Mouse (Mus musculus) limb, embryonic 15.5 days (tissue): ENCODE data around the gene Gm17364. TPM values are rescaled to one million over a fixed set of nuclear protein-coding genes. Genes with fewer than 3 reads are reported as not detected.

ENCODE experiments used
- ATAC-seq: fragments of 200-750 bp; cut with Nextera tagmentation; 2 replicates; pipeline ENCODE4 v1.8.0; 2017; ENCODE audit warnings: low read depth, moderate TSS enrichment; ENCODE audit not compliant: insufficient number of reproducible peaks, low FRiP score, low TSS enrichment
- H3K27ac ChIP-seq: fragments of 300-500 bp; sonication (generic); 2 replicates; pipeline ENCODE4 v1.5.1; 2015; ENCODE audit warnings: moderate library complexity, mild to moderate bottlenecking, inconsistent platforms
- H3K27me3 ChIP-seq: fragments of 300-500 bp; sonication (generic); 2 replicates; pipeline ENCODE4 v1.6.1; 2015; ENCODE audit warnings: inconsistent platforms
- H3K36me3 ChIP-seq: fragments of 300-500 bp; sonication (generic); 2 replicates; pipeline ENCODE4 v1.6.1; 2015; ENCODE audit warnings: inconsistent platforms
- H3K4me1 ChIP-seq: fragments of 300-500 bp; sonication (generic); 2 replicates; pipeline ENCODE4 v1.6.1; 2015; ENCODE audit warnings: inconsistent platforms
- H3K4me2 ChIP-seq: fragments of 300-500 bp; sonication (generic); 2 replicates; pipeline ENCODE4 v1.6.1; 2015; ENCODE audit warnings: mild to moderate bottlenecking, inconsistent platforms
- H3K4me3 ChIP-seq: fragments of 300-500 bp; sonication (generic); 2 replicates; pipeline ENCODE4 v1.5.1; 2015; ENCODE audit warnings: mild to moderate bottlenecking, inconsistent platforms
- H3K9ac ChIP-seq: fragments of 300-500 bp; sonication (generic); 2 replicates; pipeline ENCODE4 v1.6.1; 2015; ENCODE audit warnings: inconsistent platforms
- H3K9me3 ChIP-seq: fragments of 300-500 bp; sonication (generic); 2 replicates; pipeline ENCODE4 v1.6.1; 2016; ENCODE audit warnings: inconsistent platforms
- WGBS: fragments of 180-500 bp; shearing (Covaris S2); methylation state at CpG from one replicate; pipeline ENCODE4 v1.1.7; 2015; 5-methylcytosine and 5-hydroxymethylcytosine counted together
- polyA plus RNA-seq: library from polyadenylated mRNA; unstranded; fragments of >200 nt; fragmentation: Nextera tagmentation; extraction: Ambion mirVana; gene quantifications from 2 replicates; pipeline ENCODE4 v1.2.1, GENCODE M21; 2015

The Gm17364 gene
- polyA plus RNA-seq, 1 experiment from 2014 or later = not detected

- no peak overlapping the region for H3K4me3 ChIP-seq
- H3K27me3 ChIP-seq = no peaks in the 10 kb centered on the region
- no peaks in the 10 kb centered on the region for H3K4me1 ChIP-seq
- WGBS = 83% methylated on average over 7 of the region's 7 CpGs
- no peak for ATAC-seq
- no peak overlapping the region for H3K9ac ChIP-seq
- no peak overlapping the region for H3K27ac ChIP-seq
- no peaks in the 10 kb centered on the region for H3K36me3 ChIP-seq
- H3K9me3 ChIP-seq = no peaks in the 10 kb centered on the region
- H3K4me2 ChIP-seq = no peak overlapping the region
These were observed 40.5 kb downstream of the Gm17364 start for GRCm38 (mm10) chr13:41233241-41233640.

DNA sequence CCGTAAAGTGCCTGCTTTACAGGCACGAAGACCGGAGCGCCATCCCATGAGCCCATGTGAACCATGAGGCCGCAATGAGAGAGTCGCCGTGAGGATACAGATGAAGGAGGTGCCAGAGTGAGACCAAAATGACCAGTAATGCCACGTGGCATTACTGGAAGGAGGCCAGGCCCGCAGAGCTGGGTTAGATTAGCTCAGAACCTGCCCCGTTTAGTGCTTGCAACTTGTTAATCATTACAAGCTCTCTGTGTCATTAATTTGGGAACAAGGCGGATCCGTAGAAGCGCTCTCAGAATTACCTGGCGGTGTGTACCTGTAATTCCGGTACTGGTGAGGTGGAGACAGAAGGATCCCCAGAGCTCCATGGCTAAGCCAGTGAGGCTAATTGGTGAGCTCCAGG, 41.6 kb downstream of the Gm17364 start:
- WGBS = 89% methylated on average over 15 of the region's 15 CpGs
- Histone ChIP-seq H3K27me3 (no peaks in the 10 kb centered on the region), H3K4me2 (no peak overlapping the region), H3K9me3 (no peaks in the 10 kb centered on the region), H3K36me3 (no peaks in the 10 kb centered on the region), H3K27ac (no peak overlapping the region), H3K9ac (no peak overlapping the region), H3K4me1 (no peaks in the 10 kb centered on the region), H3K4me3 (no peak overlapping the region)
- ATAC-seq = no peak

- Histone ChIP-seq H3K27me3 (no peaks in the 10 kb centered on the region), H3K9me3 (no peaks in the 10 kb centered on the region), H3K27ac (no peak overlapping the region), H3K36me3 (no peaks in the 10 kb centered on the region), H3K4me3 (no peak overlapping the region), H3K4me1 (no peaks in the 10 kb centered on the region), H3K9ac (no peak overlapping the region), H3K4me2 (no peak overlapping the region)
- no peak for ATAC-seq
- 85% methylated on average over 12 of the region's 12 CpGs for WGBS
These were observed 42.3 kb downstream of the Gm17364 start for GRCm38 (mm10) chr13:41231389-41231983.

- H3K27me3 ChIP-seq = no peaks in the 10 kb centered on the region
These were observed 43.5 kb downstream of the Gm17364 start for GRCm38 (mm10) chr13:41230256-41230655.

DNA sequence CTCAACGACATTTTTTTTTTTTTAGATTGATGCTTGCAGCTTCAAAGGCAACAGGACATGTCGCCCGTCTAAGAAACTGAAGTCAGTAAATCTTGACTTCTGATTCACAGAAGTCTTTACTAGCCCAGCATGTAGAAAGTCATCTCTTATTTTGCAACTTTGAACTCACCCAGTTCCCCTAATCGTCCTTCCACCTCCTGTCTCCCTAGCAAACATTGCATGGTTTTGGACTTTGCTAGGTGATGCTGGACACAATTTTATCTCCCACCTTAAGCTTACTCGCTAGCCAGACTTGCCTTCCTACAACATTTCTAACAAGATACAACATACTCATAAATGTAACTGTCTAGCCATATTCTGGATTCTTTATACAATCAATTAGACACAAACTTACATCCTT, 45.7 kb downstream of the Gm17364 start:
- ATAC-seq = no peak
- H3K9ac ChIP-seq = no peak overlapping the region
- no peak overlapping the region for H3K27ac ChIP-seq
- 88% methylated on average over 5 of the region's 5 CpGs for WGBS
- no peak overlapping the region for H3K4me2 ChIP-seq
- no peaks in the 10 kb centered on the region for H3K27me3 ChIP-seq
- no peak overlapping the region for H3K4me3 ChIP-seq
- no peaks in the 10 kb centered on the region for H3K4me1 ChIP-seq
- H3K36me3 ChIP-seq = no peaks in the 10 kb centered on the region
- H3K9me3 ChIP-seq = no peaks in the 10 kb centered on the region

More at GRCm38 (mm10) chr13:41230256-41230655, 43.5 kb downstream of the Gm17364 start:
- Histone ChIP-seq H3K4me3 (no peak overlapping the region), H3K4me1 (no peaks in the 10 kb centered on the region), H3K27ac (no peak overlapping the region), H3K9ac (no peak overlapping the region), H3K9me3 (no peaks in the 10 kb centered on the region), H3K4me2 (no peak overlapping the region), H3K36me3 (no peaks in the 10 kb centered on the region)
- ATAC-seq = no peak
- WGBS = 86% methylated on average over 5 of the region's 5 CpGs

DNA sequence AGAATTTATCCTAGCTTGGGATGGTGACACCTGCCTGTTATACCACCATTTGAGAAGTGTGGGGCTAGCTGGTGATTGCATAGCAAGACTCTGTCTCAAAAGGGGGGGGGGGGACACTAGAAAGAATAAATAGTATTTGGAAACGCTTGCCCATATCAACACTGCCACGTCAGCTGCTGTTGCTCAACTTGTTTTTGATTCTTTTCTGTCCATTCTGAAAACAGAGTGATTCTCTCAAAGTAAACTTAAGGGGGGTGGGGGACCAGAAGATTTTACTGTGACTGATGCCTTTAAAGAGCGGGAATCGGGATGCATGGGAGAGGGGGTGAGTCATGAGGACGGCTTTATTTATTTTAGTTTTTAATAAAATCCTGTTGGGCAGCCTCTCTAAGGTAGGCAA, 47.3 kb downstream of the Gm17364 start:
- H3K9ac ChIP-seq = no peak overlapping the region
- no peaks in the 10 kb centered on the region for H3K36me3 ChIP-seq
- H3K4me3 ChIP-seq = no peak overlapping the region
- H3K4me1 ChIP-seq = no peaks in the 10 kb centered on the region
- no peak overlapping the region for H3K4me2 ChIP-seq
- no peaks in the 10 kb centered on the region for H3K9me3 ChIP-seq
- WGBS = 80% methylated on average over 5 of the region's 5 CpGs
- H3K27ac ChIP-seq = no peak overlapping the region
- no peaks in the 10 kb centered on the region for H3K27me3 ChIP-seq
- ATAC-seq = no peak

Other genes with a start within 250 kb of the Gm17364 start
- gene Mak, start 194.3 kb downstream of the Gm17364 start, polyA plus RNA-seq = 0.22 and 0.26 TPM in 2 replicates
- gene Gcm2, start 162.9 kb downstream of the Gm17364 start, polyA plus RNA-seq = not detected in 2 replicates
- not detected in 2 replicates for gene Sycp2l, start 159.7 kb downstream of the Gm17364 start, polyA plus RNA-seq
- gene Elovl2, start 53.6 kb downstream of the Gm17364 start, polyA plus RNA-seq = 1.8 and 2.3 TPM in 2 replicates
- 13.3 and 15.0 TPM in 2 replicates for gene Smim13, start 24.1 kb downstream of the Gm17364 start, polyA plus RNA-seq
- 35.1 and 40.1 TPM in 2 replicates for gene Nedd9, start 213.4 kb upstream of the Gm17364 start, polyA plus RNA-seq